In the genomic region with DNA sequence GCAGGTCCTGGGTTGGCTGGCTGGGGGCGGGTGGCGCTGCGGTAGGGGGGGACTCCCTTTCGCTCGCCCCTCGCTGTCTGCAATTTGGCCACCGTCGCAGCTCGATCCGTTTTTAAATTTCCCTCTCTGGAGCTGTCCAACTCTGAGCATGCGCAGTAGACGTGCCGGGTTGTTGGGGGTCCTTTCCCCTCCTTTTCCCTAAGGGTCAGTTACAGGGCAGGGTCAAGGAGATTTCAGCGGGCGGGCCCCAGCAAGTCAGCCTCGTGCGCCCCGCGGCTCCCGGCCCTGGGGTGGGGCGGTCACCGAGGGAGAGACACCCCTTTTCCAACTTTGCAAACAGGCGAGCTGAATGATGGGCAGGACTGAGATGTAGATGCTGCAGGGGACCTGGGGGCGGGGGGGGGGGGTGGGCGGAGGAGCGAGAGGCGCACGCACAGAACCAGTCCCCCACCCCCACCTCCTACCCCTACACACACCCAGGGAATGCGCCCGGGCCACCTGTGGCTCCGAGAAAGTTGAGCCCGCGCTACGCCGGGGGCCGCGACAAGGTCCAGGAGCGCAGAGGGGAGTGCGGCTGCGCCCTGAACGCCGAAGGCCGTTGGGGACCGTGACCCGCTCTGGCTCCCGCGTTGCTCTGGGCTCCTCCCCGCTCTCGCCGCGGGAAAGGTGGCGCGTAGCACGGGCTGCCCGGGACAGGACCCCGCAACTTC, we compare ENCODE assay signal across 9 mouse cellular contexts. TPM values are rescaled to one million over a fixed set of nuclear protein-coding genes. Genes with fewer than 3 reads are reported as not detected.
DNase-seq lines count a peak whose midpoint lies in the region; ATAC-seq lines count a peak whose summit lies in the region.
"Had no signal": no experiment of that assay in that cellular context is flagged by ENCODE, and none has a peak within 500 bp of the region (broad histone marks: within the 10 kb centered on the region; RNA-seq: fewer than 3 reads in every experiment).

TSS of gene Foxn4 (minus strand) at position 115 of the 710 bp plus-strand sequence.

- peak within 1 kb of the TSS; percentile 56 for H3K4me2 ChIP-seq in liver, embryonic 11.5 days
- H3K4me2 ChIP-seq in forebrain, embryonic 12.5 days = peak within 1 kb of the TSS; percentile 73
- H3K4me2 ChIP-seq in liver, embryonic 12.5 days = peak within 1 kb of the TSS; percentile 53
- H3K4me2 ChIP-seq in stomach, embryonic 14.5 days (replicated peaks; ENCODE audit: low read depth, low read length) = peak within 1 kb of the TSS; percentile 56

- H3K27ac ChIP-seq in liver, embryonic 11.5 days (ENCODE audit: low read depth, low read length) = no peak within 1 kb of the TSS
- H3K27ac ChIP-seq in forebrain, embryonic 12.5 days = no peak within 1 kb of the TSS
- H3K27ac ChIP-seq in liver, embryonic 12.5 days = no peak within 1 kb of the TSS
- no peak within 1 kb of the TSS for H3K27ac ChIP-seq in stomach, embryonic 14.5 days (ENCODE audit: low read length)

- peak; percentile 45 for DNase-seq in liver, embryonic 11.5 days (ENCODE audit: low spot score)
- DNase-seq in liver = no peak
- DNase-seq in cerebellum, adult 11-12 months = no peak
- DNase-seq in gastrocnemius, postnatal 14 days = no peak
- no peak for DNase-seq in frontal cortex, postnatal 36 days (ENCODE audit: low spot score in 2 of 2)

- peaks cover 4% of the 10 kb centered on the region; the same call in 1 of the 2 replicates for H3K4me1 ChIP-seq in liver, embryonic 11.5 days (replicated peaks; ENCODE audit: control insufficient read depth, insufficient read depth, low read length)
- H3K4me1 ChIP-seq in forebrain, embryonic 12.5 days = peaks cover 71% of the 10 kb centered on the region
- H3K4me1 ChIP-seq in liver, embryonic 12.5 days = 0 out of 2 replicates have a peak, but pooled peaks cover 6% of the 10 kb centered on the region
- H3K4me1 ChIP-seq in stomach, embryonic 14.5 days (ENCODE audit: control insufficient read depth, insufficient read depth, low read length) = peaks cover 13% of the 10 kb centered on the region; the same call in 1 of the 2 replicates

- H3K36me3 ChIP-seq in liver, embryonic 11.5 days (ENCODE audit: control insufficient read depth, insufficient read depth, low read length) = no peaks in the 10 kb centered on the region
- H3K36me3 ChIP-seq in forebrain, embryonic 12.5 days (replicated peaks) = no peaks in the 10 kb centered on the region
- no peaks in the 10 kb centered on the region for H3K36me3 ChIP-seq in liver, embryonic 12.5 days
- H3K36me3 ChIP-seq in stomach, embryonic 14.5 days (ENCODE audit: control insufficient read depth, insufficient read depth, low read length) = no peaks in the 10 kb centered on the region

- no peaks in the 10 kb centered on the region for H3K9me3 ChIP-seq in liver, embryonic 11.5 days (ENCODE audit: control insufficient read depth, low read length)
- H3K9me3 ChIP-seq in forebrain, embryonic 12.5 days = no peaks in the 10 kb centered on the region
- H3K9me3 ChIP-seq in liver, embryonic 12.5 days (replicated peaks) = no peaks in the 10 kb centered on the region
- H3K9me3 ChIP-seq in stomach, embryonic 14.5 days (ENCODE audit: control insufficient read depth, low read depth, low read length) = no peaks in the 10 kb centered on the region

- ATAC-seq in liver, embryonic 11.5 days (replicated peaks; ENCODE audit: low FRiP score) = no peak
- ATAC-seq in forebrain, embryonic 12.5 days (ENCODE audit: low FRiP score) = 0 out of 2 replicates have a peak, but pooled peaks have one; percentile 27
- ATAC-seq in liver, embryonic 12.5 days = no peak
- no peak for ATAC-seq in stomach, embryonic 14.5 days (ENCODE audit: insufficient number of reproducible peaks, insufficient read depth, low FRiP score, low read depth)

- WGBS in liver, embryonic 11.5 days = 3% methylated on average over 53 of the region's 56 CpGs
- WGBS in forebrain, embryonic 12.5 days = 1% methylated on average over 45 of the region's 56 CpGs
- 6% methylated on average over 51 of the region's 56 CpGs for WGBS in liver, embryonic 12.5 days (ENCODE audit: insufficient replicate concordance)
- under 1% methylated on average over 46 of the region's 56 CpGs for WGBS in stomach, embryonic 14.5 days

- intact Hi-C loops in gastrocnemius, postnatal 14 days (cut with DNase I; ENCODE audit: low total_unique reads) = no loop called here

- no peak within 1 kb of the TSS for H3K9ac ChIP-seq in liver, embryonic 11.5 days (ENCODE audit: low read depth, low read length)
- H3K9ac ChIP-seq in forebrain, embryonic 12.5 days = peak within 1 kb of the TSS; percentile 21; the same call in 1 of the 2 replicates
- no peak within 1 kb of the TSS for H3K9ac ChIP-seq in liver, embryonic 12.5 days
- H3K9ac ChIP-seq in stomach, embryonic 14.5 days (replicated peaks; ENCODE audit: low read depth, low read length) = no peak within 1 kb of the TSS

- H3K4me3 ChIP-seq in liver, embryonic 11.5 days (ENCODE audit: low read depth, low read length) = peak within 1 kb of the TSS; percentile 34
- peak within 1 kb of the TSS; percentile 41 for H3K4me3 ChIP-seq in forebrain, embryonic 12.5 days (replicated peaks)
- peak within 1 kb of the TSS; percentile 33 for H3K4me3 ChIP-seq in liver, embryonic 12.5 days
- H3K4me3 ChIP-seq in stomach, embryonic 14.5 days (ENCODE audit: low read depth, low read length) = peak within 1 kb of the TSS; percentile 29

- peaks cover 75% of the 10 kb centered on the region for H3K27me3 ChIP-seq in liver, embryonic 11.5 days (replicated peaks; ENCODE audit: control insufficient read depth, insufficient read depth, low read length)
- H3K27me3 ChIP-seq in forebrain, embryonic 12.5 days = peaks cover 100% of the 10 kb centered on the region
- peaks cover 99% of the 10 kb centered on the region for H3K27me3 ChIP-seq in liver, embryonic 12.5 days (replicated peaks)
- H3K27me3 ChIP-seq in stomach, embryonic 14.5 days (ENCODE audit: control insufficient read depth, insufficient read depth, low read length) = peaks cover 41% of the 10 kb centered on the region

RNA-seq across cellular contexts. Expression of gene Foxn4, which starts in this region (rescaled TPM):
- polyA plus RNA-seq in liver, embryonic 11.5 days (2014; fragmentation: Nextera tagmentation; extraction: Ambion mirVana) = not detected in 2 replicates
- 0.41 and 0.82 TPM in 2 replicates for polyA plus RNA-seq in forebrain, embryonic 12.5 days (2016; fragmentation: Nextera tagmentation; extraction: Ambion mirVana)
- not detected in 2 replicates for polyA plus RNA-seq in liver, embryonic 12.5 days (2016; fragmentation: Nextera tagmentation; extraction: Ambion mirVana)
- polyA plus RNA-seq in stomach, embryonic 14.5 days (2014; fragmentation: Nextera tagmentation; extraction: Ambion mirVana) = 0.15 TPM in 1 of 2 replicates, not detected in the other
- total RNA-seq in gastrocnemius, postnatal 14 days (2021) = not detected
- total RNA-seq: gastrocnemius, adult 8-10 months had no signal

Comparison
In these comparisons a context has a peak if more than half of its experiments do, and no peak if none do; other contexts are left out.
1. Peak in DNase-seq, H3K4me3 ChIP-seq and H3K4me2 ChIP-seq in liver, embryonic 11.5 days; RNA of the gene not detected or under 1 TPM.
2. Peak in ATAC-seq, H3K4me3 ChIP-seq, H3K9ac ChIP-seq and H3K4me2 ChIP-seq in forebrain, embryonic 12.5 days; RNA of the gene not detected or under 1 TPM.